Mouse (Mus musculus) heart, postnatal 10 days (tissue): ENCODE measurements around the gene Tmem204. TPM values are rescaled to one million over a fixed set of nuclear protein-coding genes. Genes with fewer than 3 reads are reported as not detected.

ENCODE experiments used
- DNase-seq, 2 experiments: peaks; one replicate each; pipeline ENCODE4 v3.0.0; 2021
- intact Hi-C: fragments of 180-260 bp; cut with DNase I; formaldehyde crosslinking; loops from one replicate; pipeline ENCODE4 v1.15.1; 2025
- total RNA-seq, 2 experiments: library from RNA; stranded (reverse); gene quantifications; 2 replicates each; pipeline ENCODE4 v1.2.3; 2021

Gene Tmem204
- total RNA-seq, 2 experiments from 2014 or later: 42.1 to 42.2 TPM

DNA sequence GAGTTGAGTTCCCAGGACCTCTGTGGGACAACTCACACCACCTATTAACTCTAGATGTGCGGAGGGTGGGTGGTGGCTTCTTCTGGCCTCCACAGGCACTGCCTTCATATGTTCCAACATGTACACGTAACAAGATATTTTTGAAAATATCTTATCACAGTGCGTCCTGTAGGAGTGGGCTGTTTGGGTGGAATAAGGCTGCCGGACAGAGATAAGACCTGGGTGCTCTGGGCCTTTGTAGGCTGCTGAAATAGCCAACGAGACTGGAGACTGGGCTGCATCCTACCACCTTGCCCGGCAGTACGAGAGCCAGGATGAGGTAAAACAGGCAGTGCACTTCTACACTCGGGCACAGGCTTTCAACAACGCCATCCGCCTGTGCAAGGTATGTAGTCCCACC, 5.8 kb upstream of the Tmem204 start:
- DNase-seq: no peak
- intact Hi-C loops: no loop called here

DNA sequence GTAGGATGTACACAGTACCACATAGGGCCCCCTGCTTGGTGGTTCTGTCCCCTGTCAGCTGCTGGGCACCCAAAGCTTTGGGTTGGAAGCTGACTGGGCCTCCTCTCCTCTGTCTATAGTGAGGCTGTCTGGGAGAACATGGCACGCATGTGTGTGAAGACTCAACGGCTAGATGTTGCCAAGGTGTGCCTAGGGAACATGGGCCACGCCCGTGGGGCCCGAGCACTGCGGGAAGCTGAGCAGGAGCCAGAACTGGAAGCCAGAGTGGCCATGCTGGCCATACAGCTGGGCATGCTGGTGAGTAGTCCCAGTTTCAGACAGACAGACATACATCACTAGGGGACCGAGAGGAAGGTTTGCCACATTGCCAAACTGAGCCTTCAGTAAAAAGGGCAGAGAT, 3.3 kb upstream of the Tmem204 start:
- intact Hi-C loops: no loop called here
- DNase-seq: no peak

DNA sequence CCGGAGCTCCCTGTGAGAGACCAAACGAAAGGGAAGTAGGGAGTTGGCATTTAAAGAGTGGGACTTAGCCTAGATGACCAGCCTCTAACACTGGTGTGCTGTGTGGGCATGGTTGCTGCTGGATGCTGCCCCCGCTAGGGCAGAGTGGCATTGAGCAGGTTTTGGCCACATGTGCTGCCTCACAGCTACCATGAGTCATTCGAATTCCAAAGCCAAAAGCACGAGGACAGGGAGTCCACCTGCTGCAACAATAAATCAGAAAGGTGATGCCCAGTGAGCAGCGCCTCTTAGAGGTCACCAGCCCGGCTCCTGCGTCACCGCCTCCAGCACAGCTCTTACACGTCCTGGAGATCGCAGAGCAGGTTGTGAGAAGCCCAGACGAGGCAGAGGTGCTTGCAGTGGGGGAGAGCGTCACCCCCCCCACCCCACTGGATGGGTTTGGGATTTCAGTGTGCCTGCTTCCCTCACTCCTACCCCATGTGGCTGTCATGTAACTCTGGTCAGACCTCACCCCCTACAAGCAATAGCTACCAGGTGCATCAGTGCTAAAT, 1.5 kb upstream of the Tmem204 start:
- intact Hi-C loops: no loop called here
- DNase-seq: no peak

DNA sequence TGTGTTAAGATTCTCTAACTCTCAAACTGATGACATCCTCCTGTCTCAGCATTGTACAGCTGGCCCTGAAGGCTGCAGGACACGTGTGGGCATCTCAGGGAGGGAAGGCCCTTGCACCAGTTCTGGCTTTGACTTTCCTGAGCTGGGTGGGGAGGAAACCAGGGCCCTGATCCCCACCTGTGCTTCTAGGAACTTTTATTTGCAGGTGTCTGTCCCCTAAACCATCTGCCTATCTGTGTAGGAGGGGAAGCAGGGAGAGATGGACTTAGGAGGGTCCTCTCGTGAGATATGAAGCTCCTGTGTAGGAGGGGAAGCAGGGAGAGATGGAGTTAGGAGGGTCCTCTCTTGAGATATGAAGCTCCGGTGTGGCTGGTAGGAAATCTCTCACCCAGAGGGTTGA, 504 bp downstream of the Tmem204 start:
- no peak for DNase-seq
- intact Hi-C loops: loop anchor here (1.0 kb wide), 1 partner anchor 69 kb away; no protein-coding TSS in a partner anchor

DNA sequence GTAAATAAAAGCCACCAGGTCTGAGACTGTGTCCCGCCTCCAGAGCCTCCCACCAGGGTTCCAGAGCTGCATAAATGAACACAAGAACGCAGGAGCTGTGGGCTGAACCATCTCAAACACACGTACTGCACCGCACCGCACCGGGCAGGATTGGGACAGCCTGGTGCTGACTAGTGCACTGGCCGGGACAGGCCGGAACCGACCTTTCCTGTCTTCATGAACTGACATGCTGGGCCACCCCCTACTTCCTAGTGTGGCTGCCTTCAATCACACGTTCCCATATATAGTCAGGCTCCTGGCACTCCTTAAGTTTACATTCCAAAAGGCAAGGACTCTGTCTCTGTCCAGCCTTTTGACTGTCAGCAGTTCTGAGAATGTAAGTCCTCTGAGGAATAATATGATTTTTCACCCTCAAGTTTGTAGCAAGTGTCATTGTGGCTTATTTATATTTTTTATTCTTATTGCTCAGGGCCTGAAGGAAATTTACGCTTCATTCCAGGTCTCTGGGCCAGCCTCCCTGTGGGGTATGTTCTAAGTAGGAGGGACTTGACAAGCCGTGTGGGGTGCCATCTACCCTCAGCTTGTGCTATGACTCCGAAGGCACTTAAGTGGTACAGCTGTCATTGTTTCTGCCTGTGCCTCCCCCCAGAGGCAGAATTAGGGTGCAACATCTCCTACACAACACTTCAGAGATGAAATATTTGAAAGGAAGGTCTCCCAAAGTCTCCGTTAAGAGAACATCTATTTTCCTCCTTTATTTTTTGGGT, 1.1 kb downstream of the Tmem204 start:
- intact Hi-C loops: no loop called here
- DNase-seq: peak; percentile 55 to 60

DNA sequence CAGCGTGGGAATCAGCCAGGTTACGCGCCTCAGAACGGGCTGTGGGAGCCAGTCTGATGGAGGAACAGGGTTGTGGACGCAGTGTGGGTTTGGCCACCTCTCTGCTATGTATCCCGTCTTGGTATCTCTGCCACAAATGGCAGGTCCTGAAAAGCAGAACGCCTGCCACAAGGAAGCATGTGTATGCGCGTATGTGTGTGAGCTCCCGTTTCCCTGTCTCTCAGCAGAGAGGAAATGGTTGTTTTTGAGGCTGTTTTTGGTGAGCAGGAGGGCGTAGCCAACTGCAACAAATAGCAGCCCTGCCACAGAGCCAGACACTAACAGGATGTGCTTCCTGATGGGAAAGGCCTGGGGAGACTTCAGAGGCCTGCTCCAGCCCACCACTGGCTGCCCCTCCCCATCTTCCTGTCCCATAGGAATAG, 2.4 kb downstream of the Tmem204 start:
- DNase-seq: peak; percentile 77 to 78
- intact Hi-C loops: loop anchor here (1.0 kb wide), 1 partner anchor 17 kb away; no protein-coding TSS in a partner anchor

DNA sequence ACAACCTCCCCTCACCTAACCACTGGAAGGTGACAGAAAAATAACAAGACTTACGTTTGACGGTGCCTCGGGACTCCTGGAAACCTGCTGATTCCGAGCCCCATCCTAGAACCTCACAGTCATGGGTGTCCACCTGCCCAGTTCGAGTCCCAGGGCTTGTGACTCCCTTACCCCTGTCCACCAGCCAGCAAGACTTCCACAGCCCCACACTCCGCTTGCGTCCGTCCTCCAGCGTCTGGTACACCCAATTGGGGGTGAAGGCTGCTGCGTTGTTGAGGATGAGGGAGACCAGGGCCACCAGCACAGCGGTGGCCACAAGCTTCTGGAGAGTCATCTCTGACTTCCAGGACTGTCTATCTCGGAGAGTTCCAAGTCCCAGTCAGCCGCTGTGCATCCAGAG, 3.2 kb downstream of the Tmem204 start:
- no peak for DNase-seq
- intact Hi-C loops: loop anchor here (1.0 kb wide), 1 partner anchor 16 kb away; no protein-coding TSS in a partner anchor

DNA sequence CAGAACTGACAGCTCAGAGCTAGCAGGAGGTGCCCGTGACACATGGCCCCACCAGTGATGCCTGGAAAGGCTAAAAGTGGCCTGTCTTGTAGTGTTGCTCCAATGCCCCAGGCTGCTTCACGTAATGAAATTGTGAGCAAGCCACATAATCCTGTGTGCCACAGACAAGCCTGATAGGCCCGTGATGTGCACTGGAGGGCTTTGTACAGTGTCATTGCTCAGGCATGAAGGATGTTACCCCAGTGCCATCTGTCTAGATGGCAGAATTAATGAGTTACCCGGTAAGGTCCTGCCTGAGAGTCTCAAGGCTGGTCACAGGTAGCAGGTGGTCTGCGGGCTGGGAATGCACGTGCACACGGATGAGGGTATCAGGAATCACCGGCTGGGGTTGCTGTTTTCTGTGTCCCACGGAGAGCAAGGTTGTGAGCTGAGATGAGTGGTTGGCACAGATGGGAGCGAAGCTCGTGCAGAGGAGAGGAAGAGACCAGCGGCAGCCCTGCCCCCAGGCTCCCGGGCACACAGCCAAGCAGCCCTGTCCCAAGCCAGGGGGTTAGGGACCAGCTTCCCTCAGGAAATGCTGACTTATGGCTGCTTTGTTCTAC, 5.5 kb downstream of the Tmem204 start:
- DNase-seq: peak; percentile 80 to 83
- intact Hi-C loops: no loop called here

DNA sequence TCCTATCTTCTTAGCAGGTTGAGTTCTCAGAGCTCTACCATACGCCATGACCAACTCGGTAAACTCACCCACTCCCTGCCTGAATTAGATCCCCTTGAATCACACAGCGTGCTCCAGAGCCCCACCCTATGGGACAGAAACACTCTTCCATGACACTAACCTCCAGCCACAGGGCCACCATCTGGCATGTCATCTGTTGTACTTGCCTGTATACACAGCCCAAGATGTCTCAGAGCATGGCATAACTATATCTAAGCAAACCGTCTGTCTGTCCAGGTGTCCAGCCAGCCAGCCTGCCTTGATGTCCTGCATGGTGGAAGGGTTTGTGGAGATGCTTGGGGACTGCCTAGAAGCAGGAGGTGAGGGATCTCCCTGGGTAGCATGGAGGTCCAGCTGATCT, 6.5 kb downstream of the Tmem204 start:
- intact Hi-C loops: no loop called here
- DNase-seq: no peak

DNA sequence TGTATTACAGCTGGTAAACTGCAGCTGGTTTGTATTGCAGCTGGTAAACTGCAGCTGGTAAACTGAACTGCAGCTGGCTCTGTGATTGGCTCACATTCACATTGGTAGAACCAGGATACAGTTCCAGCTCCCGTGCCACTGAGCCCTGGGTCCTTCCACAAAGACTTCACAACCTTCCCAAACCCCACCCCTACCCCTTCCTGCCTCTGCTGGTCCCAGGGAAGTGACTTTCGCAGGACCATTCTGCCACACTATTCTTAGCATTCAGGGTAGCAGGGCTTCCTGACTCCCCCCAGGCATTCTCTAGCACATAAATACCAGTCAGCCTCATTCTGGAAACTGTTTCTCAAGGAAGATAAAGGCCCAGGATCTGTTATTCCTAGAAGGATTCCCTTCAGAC, 14.7 kb downstream of the Tmem204 start:
- intact Hi-C loops: no loop called here
- no peak for DNase-seq

DNA sequence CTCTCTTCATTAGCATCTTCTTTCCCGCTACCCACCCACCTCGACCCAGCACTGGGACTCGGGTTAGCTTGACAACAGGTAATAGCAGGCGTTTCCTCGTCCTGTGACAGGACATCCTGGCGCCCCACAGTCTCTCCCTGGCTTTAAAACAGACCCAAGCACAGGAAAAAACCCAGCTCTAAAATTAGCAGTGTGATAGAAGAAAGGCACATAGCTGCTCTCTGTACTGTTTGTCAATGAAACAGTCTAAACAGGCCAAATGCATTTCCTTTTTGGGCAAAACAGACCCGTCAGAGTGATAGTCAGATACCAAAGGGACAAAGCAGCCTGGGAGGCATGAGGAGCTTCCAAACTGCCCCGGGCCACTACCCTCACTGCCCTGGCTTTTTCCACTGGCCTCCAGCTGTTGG, 15.9 kb downstream of the Tmem204 start:
- peak; percentile 63 for DNase-seq
- intact Hi-C loops: no loop called here

DNA sequence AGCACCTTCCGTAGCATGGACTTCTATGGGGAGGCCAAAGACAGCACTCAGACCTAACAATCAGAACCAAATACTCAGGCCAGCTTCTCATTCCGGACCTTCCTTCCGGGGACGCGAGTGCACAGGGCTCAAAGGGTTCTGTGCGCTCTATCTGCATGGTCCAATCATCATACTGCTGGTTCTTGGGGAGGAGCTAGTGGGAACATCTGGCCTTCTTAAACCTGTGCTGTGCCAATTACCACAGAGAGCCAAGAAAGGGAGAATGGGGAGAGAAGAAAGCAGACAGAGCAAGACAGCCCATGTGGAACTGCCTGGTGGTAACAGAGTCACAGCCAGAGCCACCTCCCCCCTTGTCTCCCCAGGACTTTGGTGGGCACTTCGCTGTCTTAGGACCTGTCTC, 16.8 kb downstream of the Tmem204 start:
- DNase-seq: peak in 1 of 2 experiments; percentile 36
- intact Hi-C loops: no loop called here

DNA sequence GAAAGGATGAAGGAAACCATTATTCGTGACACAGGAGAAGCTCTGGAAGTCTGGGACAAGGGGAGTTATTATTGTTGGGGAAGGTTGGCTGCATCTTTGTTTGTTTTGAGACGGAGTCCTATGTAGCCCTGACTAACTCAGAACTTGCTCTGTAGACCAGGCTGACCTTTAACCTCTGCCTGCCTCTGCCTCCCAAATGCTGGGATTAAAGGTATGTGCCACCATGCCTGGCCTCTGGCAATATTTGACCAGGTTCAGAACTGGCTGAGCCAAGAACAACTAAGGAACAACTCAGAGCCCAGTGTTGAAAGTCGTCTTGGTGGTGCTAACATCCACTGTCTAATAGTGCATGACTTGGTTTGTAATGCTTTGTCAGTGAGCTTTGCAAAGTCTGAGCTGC, 18.2 kb downstream of the Tmem204 start:
- DNase-seq: no peak
- intact Hi-C loops: no loop called here

DNA sequence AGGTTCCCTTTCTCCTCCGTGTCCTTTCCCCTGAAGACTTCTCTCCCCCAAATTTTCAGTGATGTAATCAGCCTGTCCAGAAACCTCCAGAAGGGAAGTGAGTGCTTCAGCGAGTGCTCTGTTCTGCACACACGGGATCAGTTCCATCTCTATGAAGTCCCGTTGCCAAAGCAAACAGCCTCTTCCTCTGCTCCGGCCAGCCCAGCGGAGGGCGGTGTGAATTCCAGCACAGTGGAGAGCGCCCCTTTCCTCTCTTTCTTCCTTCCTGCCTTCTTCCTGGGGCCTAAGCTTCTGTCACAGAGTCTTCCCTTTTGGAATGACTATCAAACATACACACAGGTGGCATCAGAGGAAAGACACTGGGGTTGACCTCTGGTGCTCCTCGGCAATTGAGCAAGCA, 19.0 kb downstream of the Tmem204 start:
- intact Hi-C loops: loop anchor here (1.0 kb wide), 1 partner anchor 16 kb away; no protein-coding TSS in a partner anchor
- peak; percentile 84 for DNase-seq

DNA sequence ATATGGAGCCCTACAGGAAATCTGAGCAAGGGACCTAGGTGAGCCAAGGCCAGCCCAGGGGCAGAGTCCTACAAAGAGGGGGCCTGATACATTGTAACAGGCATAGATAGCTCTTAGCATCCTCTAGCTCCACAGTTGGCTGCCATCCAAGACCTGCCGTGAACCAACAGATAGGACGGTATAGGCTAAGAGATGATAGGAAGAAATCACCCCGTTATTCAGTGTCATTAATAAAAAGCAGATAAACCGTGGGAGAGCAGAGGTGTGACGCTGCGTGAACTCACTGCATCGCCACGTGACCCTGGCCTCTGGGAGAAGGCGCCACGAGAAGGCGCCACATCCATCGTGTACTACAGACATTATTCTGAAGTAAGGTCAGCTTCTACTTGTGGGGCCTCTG, 19.5 kb downstream of the Tmem204 start:
- DNase-seq: peak in 1 of 2 experiments; percentile 48
- intact Hi-C loops: loop anchor here (1.0 kb wide), 1 partner anchor 16 kb away; no protein-coding TSS in a partner anchor

DNA sequence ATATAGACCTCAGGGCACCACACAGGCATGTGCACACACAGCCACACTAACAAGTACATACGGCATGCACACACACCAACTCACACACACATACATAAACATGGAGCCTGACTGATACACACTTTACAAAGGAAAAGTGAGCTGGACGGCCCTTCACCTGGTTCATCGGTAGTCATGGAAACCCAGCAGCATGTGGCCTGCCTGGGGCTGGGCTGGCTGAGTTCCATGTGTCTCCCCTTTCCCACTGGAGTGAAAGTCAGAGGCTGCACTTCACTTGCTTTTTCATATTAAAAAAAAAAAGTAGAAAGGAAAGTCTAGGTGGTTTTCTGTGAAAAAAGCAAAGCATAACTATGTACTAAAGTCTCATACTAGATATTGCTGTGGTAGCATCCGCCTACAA, 20.1 kb downstream of the Tmem204 start:
- intact Hi-C loops: no loop called here
- DNase-seq: no peak

DNA sequence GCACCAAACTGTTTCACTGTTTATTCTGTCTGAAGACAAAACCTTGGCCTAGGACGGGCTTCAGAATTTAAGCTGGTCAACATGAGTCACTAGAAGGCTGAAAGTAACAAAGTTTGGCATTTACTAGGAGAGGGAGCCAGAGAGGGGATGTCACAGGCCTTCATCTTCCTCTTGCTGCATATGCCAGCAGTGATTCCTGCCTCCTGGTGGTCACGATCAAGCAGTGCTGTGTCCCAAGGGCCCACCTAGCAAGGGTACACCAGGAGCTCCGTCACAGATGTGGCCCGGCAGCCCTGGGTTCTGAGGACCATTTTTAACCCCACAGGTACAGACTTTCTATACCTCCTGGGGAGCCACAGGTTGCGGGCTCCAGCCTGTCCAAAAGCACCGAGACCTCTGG, 26.4 kb downstream of the Tmem204 start:
- intact Hi-C loops: no loop called here
- DNase-seq: no peak

DNA sequence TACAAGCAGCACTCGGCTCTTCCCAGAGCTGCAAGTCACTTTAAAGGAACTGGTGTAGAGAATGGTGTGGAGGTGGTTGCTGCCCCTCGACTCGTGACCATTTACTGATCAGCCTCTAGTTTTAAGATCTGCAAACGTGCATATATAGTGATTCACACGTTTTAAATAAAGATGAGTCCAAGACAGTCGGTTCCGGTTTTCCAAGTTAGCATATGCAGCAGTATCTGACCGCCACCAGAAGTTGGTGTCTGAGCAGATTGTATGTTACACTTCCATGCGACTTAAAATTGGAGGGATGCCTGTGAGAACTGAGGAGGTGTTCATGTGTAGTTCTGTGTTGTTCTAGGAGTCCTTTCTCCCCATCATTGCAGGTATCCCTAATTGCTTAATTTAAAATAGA, 30.1 kb downstream of the Tmem204 start:
- intact Hi-C loops: no loop called here

DNA sequence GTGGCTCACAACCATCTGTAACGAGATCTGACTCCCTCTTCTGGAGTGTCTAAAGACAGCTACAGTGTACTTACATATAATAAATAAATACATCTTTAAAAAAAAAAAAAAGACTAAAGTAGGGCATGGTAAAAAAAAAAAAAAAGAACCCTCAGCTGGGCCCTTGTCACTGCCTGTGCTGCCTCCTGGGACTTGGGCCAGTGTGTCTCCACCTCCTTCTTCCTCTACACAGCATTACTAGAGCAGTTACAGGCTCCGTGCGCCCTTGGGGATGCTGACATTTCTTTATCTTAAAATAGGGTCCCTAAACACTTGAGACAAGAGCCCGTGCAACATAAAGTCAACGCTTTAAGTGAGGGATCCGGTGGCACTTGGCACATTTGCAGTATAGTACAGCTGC, 36.2 kb downstream of the Tmem204 start:
- intact Hi-C loops: no loop called here
- no peak for DNase-seq

More for the DNA sequence above, 30.1 kb downstream of the Tmem204 start:
- no peak for DNase-seq

DNA sequence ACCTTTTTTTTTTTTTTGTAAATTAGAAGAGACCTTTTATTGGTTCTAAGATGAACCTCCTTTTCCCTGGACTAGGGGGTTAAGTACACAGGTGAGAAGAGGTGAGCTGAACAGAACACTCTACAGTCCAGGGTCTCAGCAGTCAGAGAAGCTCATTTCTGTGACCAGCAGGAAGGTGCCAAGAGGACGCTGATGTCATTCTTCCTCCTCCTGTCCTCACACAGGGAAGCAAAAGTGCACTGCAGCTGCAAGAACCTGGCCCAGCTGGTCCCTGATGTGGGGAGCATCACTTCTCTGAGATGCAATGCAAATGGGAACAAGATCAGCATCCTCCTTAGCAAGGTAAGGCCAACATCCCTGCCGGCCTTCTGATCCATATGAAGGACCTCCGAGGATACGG, 38.1 kb downstream of the Tmem204 start:
- intact Hi-C loops: no loop called here
- no peak for DNase-seq

DNA sequence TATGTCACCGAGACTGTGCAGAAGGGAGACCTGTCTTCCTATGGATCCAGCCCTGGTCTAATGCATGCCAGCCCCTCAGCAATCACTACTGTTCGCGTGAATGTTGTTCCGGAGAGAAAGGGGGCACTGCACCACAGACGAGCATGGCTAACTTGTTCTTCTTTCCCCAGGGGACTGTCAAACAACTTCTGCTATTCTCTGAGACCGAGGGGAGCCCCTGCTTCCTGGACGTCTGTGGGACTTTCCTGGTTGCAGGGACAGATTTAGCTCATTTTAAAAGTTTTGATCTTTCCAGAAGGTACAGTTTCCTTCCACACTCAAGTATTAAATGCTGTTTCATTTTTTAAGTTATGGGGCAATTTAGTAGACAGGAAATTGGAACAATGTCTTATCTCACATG, 38.5 kb downstream of the Tmem204 start:
- DNase-seq: no peak
- intact Hi-C loops: no loop called here

DNA sequence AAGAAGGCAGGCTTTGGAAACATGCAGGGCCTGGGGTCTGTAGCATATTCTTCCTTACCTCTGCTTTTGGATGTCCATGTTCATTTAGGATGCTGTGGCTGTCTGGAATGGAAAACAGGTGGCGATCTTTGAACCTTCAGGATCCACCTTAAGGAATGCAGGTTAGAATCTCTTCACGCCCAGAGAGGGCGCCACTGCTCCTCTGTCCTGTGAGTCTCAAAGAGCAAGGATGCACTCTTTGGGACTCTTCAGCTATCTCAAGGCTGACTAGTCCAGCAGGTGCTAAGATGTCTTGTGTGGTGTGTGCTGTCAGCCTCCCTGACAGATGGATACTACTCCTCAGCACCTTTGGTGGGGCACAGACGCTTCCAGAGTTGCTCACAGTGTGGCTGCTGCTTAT, 47.2 kb downstream of the Tmem204 start:
- DNase-seq: peak in 1 of 2 experiments; percentile 14

More for the DNA sequence above, 47.2 kb downstream of the Tmem204 start:
- intact Hi-C loops: no loop called here
